Mouse (Mus musculus) small intestine, adult 2 months (tissue): ENCODE measurements at regions not wholly inside any gene's neighbourhood (a gene's known extent, or its start where the extent isn't known, plus 50 kb on each side); places are given as distances from the start of the nearest gene placed in this dataset.

Source experiments
- CTCF ChIP-seq: fragments of 200-500 bp; IDR thresholded peaks from 2 replicates; pipeline ENCODE4 v1.5.1; 2012; ENCODE audit warnings: low read depth, mild to moderate bottlenecking, control low read depth, inconsistent platforms, low read length, moderate library complexity, mixed read lengths; ENCODE audit not compliant: insufficient replicate concordance, insufficient read length; ENCODE audit errors: extremely low read depth
- POLR2A ChIP-seq: fragments of 200-500 bp; IDR thresholded peaks from 2 replicates; pipeline ENCODE4 v1.6.1; 2012; ENCODE audit warnings: low read depth, mild to moderate bottlenecking, control low read depth, inconsistent platforms, low read length, moderate library complexity

DNA sequence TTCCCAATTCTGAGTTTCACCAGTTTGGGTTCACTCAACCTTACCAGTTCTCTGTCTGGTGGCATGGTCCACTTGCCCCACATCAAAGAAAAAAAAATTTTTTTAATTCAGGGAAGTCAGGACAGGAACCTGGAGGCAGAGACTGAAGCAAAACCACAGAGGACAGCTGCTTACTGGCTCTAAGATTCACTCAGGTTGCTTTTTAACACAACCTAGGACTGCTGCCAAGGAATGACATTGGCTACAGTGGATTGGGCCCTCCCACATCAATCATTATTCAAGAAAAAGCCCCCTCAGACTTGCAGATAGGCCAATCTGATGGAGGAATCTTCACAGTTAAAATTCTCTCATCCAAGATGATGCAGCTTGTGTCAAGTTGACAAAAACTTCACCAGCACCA is 225.2 kb upstream of the Gm37988 start:
- TF ChIP-seq POLR2A (no peak), CTCF (no peak)
